Comparison of ENCODE assay signal across 13 mouse cellular contexts in genomic region chr4:72562909-72563676, GRCm38 (mm10).
DNase-seq lines count a peak whose midpoint lies in the region; ATAC-seq and TF ChIP-seq lines count a peak whose summit lies in the region.
"Had no signal": no experiment of that assay in that cellular context is flagged by ENCODE, and none has a peak within 500 bp of the region (broad histone marks: within the 10 kb centered on the region; RNA-seq: fewer than 3 reads in every experiment).

No protein-coding gene starts in this region.

- 0 out of 2 replicates have a peak, but pooled peaks cover 3% of the 10 kb centered on the region for H3K9me3 ChIP-seq in kidney, embryonic 16.5 days (ENCODE audit: low read length)
- no peaks in the 10 kb centered on the region for H3K9me3 ChIP-seq in midbrain, embryonic 15.5 days
- no peaks in the 10 kb centered on the region for H3K9me3 ChIP-seq in intestine, postnatal 0 days (ENCODE audit: control insufficient read depth)
- no peaks in the 10 kb centered on the region for H3K9me3 ChIP-seq in lung, postnatal 0 days (ENCODE audit: low read length)
- H3K9me3 ChIP-seq: limb, embryonic 15.5 days had no signal

- peak; percentile 3 for DNase-seq in kidney, postnatal 14 days
- peak; percentile 73 for DNase-seq in Muller cell, postnatal 12 days (ENCODE audit: inconsistent ontology term)
- DNase-seq in brain, adult 2 months (ENCODE audit: low read depth, low spot score) = peak; percentile 15
- DNase-seq in lung, postnatal 0 days (ENCODE audit: low spot score) = no peak
- DNase-seq: adrenal gland, postnatal 36 days; cerebellum, postnatal 14 days; lung, postnatal 36 days; right cerebral cortex, postnatal 25 days; thymus, postnatal 14 days had no signal

- H3K27me3 ChIP-seq in kidney, embryonic 16.5 days (ENCODE audit: insufficient read depth, low read length) = no peaks in the 10 kb centered on the region
- no peaks in the 10 kb centered on the region for H3K27me3 ChIP-seq in midbrain, embryonic 15.5 days (replicated peaks)
- H3K27me3 ChIP-seq in intestine, postnatal 0 days (replicated peaks; ENCODE audit: control insufficient read depth, insufficient read depth, low read length) = no peaks in the 10 kb centered on the region
- H3K27me3 ChIP-seq in lung, postnatal 0 days (replicated peaks; ENCODE audit: insufficient read depth, low read length) = no peaks in the 10 kb centered on the region
- H3K27me3 ChIP-seq: limb, embryonic 15.5 days had no signal

- TF ChIP-seq CTCF in intestine, postnatal 0 days (IDR thresholded peaks at IDR 0.05; ENCODE audit: low read depth) = no peak
- TF ChIP-seq CTCF in lung, postnatal 0 days (IDR thresholded peaks at IDR 0.05) = no peak

- ATAC-seq in kidney, embryonic 16.5 days (ENCODE audit: low FRiP score, low TSS enrichment) = no peak
- ATAC-seq in midbrain, embryonic 15.5 days (replicated peaks) = peak; percentile 56; the same call in 1 of the 2 replicates
- no peak for ATAC-seq in intestine, postnatal 0 days
- ATAC-seq in lung, postnatal 0 days = no peak

- no peaks in the 10 kb centered on the region for H3K4me1 ChIP-seq in kidney, embryonic 16.5 days (ENCODE audit: insufficient read depth, low read length)
- no peaks in the 10 kb centered on the region for H3K4me1 ChIP-seq in midbrain, embryonic 15.5 days
- no peaks in the 10 kb centered on the region for H3K4me1 ChIP-seq in intestine, postnatal 0 days (replicated peaks; ENCODE audit: control insufficient read depth, insufficient read depth, low read length)
- no peaks in the 10 kb centered on the region for H3K4me1 ChIP-seq in lung, postnatal 0 days (ENCODE audit: insufficient read depth, low read depth, low read length)
- H3K4me1 ChIP-seq: limb, embryonic 15.5 days had no signal

- no peak overlapping the region for H3K4me2 ChIP-seq in kidney, embryonic 16.5 days (replicated peaks; ENCODE audit: low read depth, low read length)
- no peak overlapping the region for H3K4me2 ChIP-seq in midbrain, embryonic 15.5 days
- no peak overlapping the region for H3K4me2 ChIP-seq in intestine, postnatal 0 days (replicated peaks; ENCODE audit: low read depth)
- no peak overlapping the region for H3K4me2 ChIP-seq in lung, postnatal 0 days (replicated peaks; ENCODE audit: low read depth, low read length)
- H3K4me2 ChIP-seq: limb, embryonic 15.5 days had no signal

- no peak overlapping the region for H3K27ac ChIP-seq in kidney, embryonic 16.5 days (ENCODE audit: low read length)
- no peak overlapping the region for H3K27ac ChIP-seq in midbrain, embryonic 15.5 days
- no peak overlapping the region for H3K27ac ChIP-seq in intestine, postnatal 0 days (ENCODE audit: low read depth, low read length)
- H3K27ac ChIP-seq in lung, postnatal 0 days (ENCODE audit: low read length) = no peak overlapping the region
- H3K27ac ChIP-seq: limb, embryonic 15.5 days had no signal

- 28% methylated on average over 4 of the region's 4 CpGs for WGBS in kidney, embryonic 16.5 days
- WGBS in midbrain, embryonic 15.5 days = 22% methylated on average over 4 of the region's 4 CpGs
- WGBS in intestine, postnatal 0 days = 26% methylated on average over 4 of the region's 4 CpGs
- WGBS in lung, postnatal 0 days = 20% methylated on average over 4 of the region's 4 CpGs

- no peaks in the 10 kb centered on the region for H3K36me3 ChIP-seq in kidney, embryonic 16.5 days (ENCODE audit: insufficient read depth, low read length)
- no peaks in the 10 kb centered on the region for H3K36me3 ChIP-seq in midbrain, embryonic 15.5 days (replicated peaks)
- no peaks in the 10 kb centered on the region for H3K36me3 ChIP-seq in intestine, postnatal 0 days (ENCODE audit: control insufficient read depth, insufficient read depth)
- H3K36me3 ChIP-seq in lung, postnatal 0 days (ENCODE audit: insufficient read depth, low read length) = no peaks in the 10 kb centered on the region
- H3K36me3 ChIP-seq: limb, embryonic 15.5 days had no signal

- no peak for TF ChIP-seq EP300 in lung, postnatal 0 days (IDR thresholded peaks at IDR 0.05)

- no peak overlapping the region for H3K4me3 ChIP-seq in kidney, embryonic 16.5 days (ENCODE audit: low read length)
- no peak overlapping the region for H3K4me3 ChIP-seq in midbrain, embryonic 15.5 days
- H3K4me3 ChIP-seq in intestine, postnatal 0 days (ENCODE audit: low read depth, low read length) = no peak overlapping the region
- H3K4me3 ChIP-seq in lung, postnatal 0 days (ENCODE audit: low read depth, low read length) = no peak overlapping the region
- H3K4me3 ChIP-seq: limb, embryonic 15.5 days had no signal

- no peak overlapping the region for H3K9ac ChIP-seq in kidney, embryonic 16.5 days (replicated peaks; ENCODE audit: low read length)
- H3K9ac ChIP-seq in midbrain, embryonic 15.5 days = no peak overlapping the region
- no peak overlapping the region for H3K9ac ChIP-seq in intestine, postnatal 0 days (ENCODE audit: low read depth, low read length)
- no peak overlapping the region for H3K9ac ChIP-seq in lung, postnatal 0 days (replicated peaks; ENCODE audit: low read depth)
- H3K9ac ChIP-seq: limb, embryonic 15.5 days had no signal
